Mouse (Mus musculus): Measurements from ENCODE around the gene Unc5b. TPM values are rescaled to one million over a fixed set of nuclear protein-coding genes. Genes with fewer than 3 reads are reported as not detected.

Unc5b gene
- polyA plus RNA-seq, 1 experiment from 2014 or later = 3.8 TPM

DNA sequence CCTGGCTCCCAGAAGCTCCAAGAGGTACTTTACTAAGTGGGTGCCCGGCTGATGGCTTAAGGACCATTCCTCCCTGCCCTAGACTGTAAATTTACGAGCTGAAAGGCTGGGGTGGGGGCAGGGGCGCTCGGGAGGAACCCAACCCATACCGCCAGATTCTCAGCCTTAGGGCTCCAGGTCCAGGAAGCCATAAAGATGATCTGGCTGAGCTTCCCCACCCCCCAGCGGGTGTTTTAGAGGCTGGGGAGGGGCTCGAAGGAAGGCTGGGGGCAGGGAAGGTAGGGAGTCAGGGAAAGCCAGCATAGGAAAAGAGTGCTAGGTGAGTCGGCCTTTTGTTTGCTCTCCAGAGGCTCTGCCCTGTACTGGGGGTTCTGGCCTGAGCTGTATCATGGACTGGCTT is 17.8 kb downstream of the Unc5b start:
- Histone ChIP-seq H3K9ac (replicated peaks; ENCODE audit: low read depth) (no peak overlapping the region), H3K27ac (ENCODE audit: low read length) (peak overlapping the region; percentile 43; the same call in 1 of the 2 replicates), H3K4me1 (ENCODE audit: insufficient read depth, low read depth, low read length) (peaks cover 31% of the 10 kb centered on the region; the same call in 1 of the 2 replicates), H3K27me3 (replicated peaks; ENCODE audit: insufficient read depth, low read length) (no peaks in the 10 kb centered on the region), H3K4me2 (replicated peaks; ENCODE audit: low read depth, low read length) (no peak overlapping the region), H3K4me3 (ENCODE audit: low read depth, low read length) (no peak overlapping the region), H3K36me3 (ENCODE audit: insufficient read depth, low read length) (no peaks in the 10 kb centered on the region), H3K9me3 (ENCODE audit: low read length) (no peaks in the 10 kb centered on the region)
- TF ChIP-seq CTCF (IDR thresholded peaks at IDR 0.05) (no peak), EP300 (IDR thresholded peaks at IDR 0.05) (no peak)
- ATAC-seq (no peak), DNase-seq (ENCODE audit: low spot score) (no peak)
- 21% methylated on average over 8 of the region's 8 CpGs for WGBS

DNA sequence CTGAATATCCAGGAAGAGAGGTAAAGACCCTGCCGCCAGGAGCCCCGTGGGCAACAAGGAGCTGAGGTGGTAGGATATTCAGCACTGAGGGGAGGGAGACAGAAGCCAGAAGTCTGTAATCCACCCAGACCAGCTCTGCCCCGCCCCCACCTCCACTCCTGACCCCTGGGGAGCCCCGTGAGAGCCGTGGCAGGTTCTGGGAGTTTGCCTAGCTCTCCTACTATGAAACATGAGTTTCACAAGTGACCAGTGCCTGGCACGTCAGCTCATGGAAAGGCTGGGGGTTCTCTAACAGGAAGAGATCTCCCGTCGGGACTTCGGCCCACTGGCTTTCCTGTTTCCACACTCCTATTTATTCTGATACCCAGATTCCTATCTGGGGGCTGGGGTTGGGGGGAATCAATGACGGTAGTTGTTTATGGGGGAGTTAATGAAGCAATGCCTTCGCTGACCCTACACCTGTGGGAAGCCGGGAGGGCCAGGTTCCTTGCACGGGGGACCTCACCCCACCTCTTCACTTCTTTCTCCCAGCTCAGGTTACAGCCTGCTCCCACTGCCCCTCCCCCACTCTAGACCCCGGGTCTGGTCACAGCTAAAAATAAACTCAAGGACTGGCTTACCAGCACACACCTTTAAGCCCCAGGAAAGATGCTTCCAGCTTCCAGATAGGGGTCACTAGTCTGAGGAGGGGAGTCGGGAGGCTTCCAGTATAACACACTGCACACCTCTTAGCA is 19.4 kb downstream of the Unc5b start:
- 0 out of 2 replicates have a peak, but pooled peaks have one; percentile 3 for TF ChIP-seq CTCF (IDR thresholded peaks at IDR 0.05)
- TF ChIP-seq EP300 (IDR thresholded peaks at IDR 0.05) = no peak
- no peaks in the 10 kb centered on the region for H3K27me3 ChIP-seq (replicated peaks; ENCODE audit: insufficient read depth, low read length)
- 0 out of 2 replicates have a peak overlapping the region, but pooled peaks have one; percentile 22 for H3K4me2 ChIP-seq (replicated peaks; ENCODE audit: low read depth, low read length)
- no peaks in the 10 kb centered on the region for H3K9me3 ChIP-seq (ENCODE audit: low read length)
- peak; percentile 54 for DNase-seq (ENCODE audit: low spot score)
- 10% methylated on average over 15 of the region's 15 CpGs for WGBS
- no peak overlapping the region for H3K9ac ChIP-seq (replicated peaks; ENCODE audit: low read depth)
- H3K36me3 ChIP-seq (ENCODE audit: insufficient read depth, low read length) = no peaks in the 10 kb centered on the region
- no peak overlapping the region for H3K4me3 ChIP-seq (ENCODE audit: low read depth, low read length)
- H3K27ac ChIP-seq (ENCODE audit: low read length) = no peak overlapping the region
- ATAC-seq = no peak
- peaks cover 31% of the 10 kb centered on the region; the same call in 1 of the 2 replicates for H3K4me1 ChIP-seq (ENCODE audit: insufficient read depth, low read depth, low read length)

DNA sequence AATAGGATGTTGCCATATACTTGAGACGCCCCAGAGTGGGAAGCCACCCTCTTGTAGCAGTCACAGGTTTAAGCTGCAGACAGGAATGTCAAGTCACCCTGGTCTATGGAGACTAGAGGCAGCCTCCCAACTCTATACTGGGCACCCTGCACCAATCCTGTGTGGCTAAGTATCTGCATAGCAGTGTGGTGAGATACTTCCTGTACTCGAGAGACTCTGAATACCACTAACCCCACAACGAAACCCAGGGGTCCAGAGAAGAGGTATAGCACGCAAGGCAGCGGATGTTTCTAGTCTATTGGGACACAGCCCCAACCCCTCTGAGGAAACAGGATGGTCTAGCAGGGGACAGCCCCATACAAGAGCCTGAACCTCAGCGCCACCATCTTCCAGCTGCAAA is 22.9 kb downstream of the Unc5b start:
- Histone ChIP-seq H3K4me1 (ENCODE audit: insufficient read depth, low read depth, low read length) (peaks cover 25% of the 10 kb centered on the region), H3K27ac (ENCODE audit: low read length) (peak overlapping the region; percentile 78), H3K27me3 (replicated peaks; ENCODE audit: insufficient read depth, low read length) (no peaks in the 10 kb centered on the region), H3K9ac (replicated peaks; ENCODE audit: low read depth) (no peak overlapping the region), H3K4me2 (replicated peaks; ENCODE audit: low read depth, low read length) (no peak overlapping the region), H3K36me3 (ENCODE audit: insufficient read depth, low read length) (no peaks in the 10 kb centered on the region), H3K4me3 (ENCODE audit: low read depth, low read length) (no peak overlapping the region), H3K9me3 (ENCODE audit: low read length) (no peaks in the 10 kb centered on the region)
- no peak for DNase-seq (ENCODE audit: low spot score)
- peak; percentile 28 for ATAC-seq
- no peak for TF ChIP-seq CTCF (IDR thresholded peaks at IDR 0.05)
- TF ChIP-seq EP300 (IDR thresholded peaks at IDR 0.05) = no peak
- WGBS = 33% methylated on average over 6 of the region's 6 CpGs

DNA sequence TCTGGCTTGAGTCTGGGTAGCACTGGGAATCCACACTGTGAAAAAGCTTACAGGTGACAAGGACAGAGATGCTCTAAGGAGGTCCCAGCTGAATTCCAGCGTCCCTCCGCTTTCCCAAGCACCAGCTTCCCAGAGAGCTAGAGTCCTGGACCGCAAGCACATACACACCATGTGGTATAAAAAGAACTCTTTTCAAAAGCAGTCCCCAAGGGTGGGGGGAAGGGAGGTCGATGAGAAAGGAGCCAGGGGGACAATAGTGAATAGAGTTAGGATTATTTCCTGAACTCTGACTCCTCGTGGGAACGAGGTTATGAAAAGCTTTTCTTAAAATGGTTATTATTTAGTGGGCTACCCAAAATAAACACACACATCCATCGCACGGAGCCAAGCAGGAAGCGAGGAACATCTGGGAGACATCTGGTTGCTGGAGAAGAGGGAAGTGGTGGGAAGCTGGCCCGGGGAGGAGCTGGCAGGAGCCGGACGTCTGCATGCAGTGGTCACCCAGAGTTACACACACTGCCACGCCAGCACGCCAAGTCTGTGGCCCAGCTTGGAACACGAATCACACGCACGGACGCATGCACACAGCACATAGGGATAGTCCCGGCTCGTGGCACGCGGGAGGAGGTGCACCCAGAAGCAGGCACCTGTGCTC is 23.7 kb downstream of the Unc5b start:
- H3K9ac ChIP-seq (replicated peaks; ENCODE audit: low read depth) = no peak overlapping the region
- TF ChIP-seq CTCF (IDR thresholded peaks at IDR 0.05) = no peak
- TF ChIP-seq EP300 (IDR thresholded peaks at IDR 0.05) = peak; percentile 77
- H3K36me3 ChIP-seq (ENCODE audit: insufficient read depth, low read length) = no peaks in the 10 kb centered on the region
- DNase-seq (ENCODE audit: low spot score) (peak; percentile 84), ATAC-seq (peak; percentile 87)
- 19% methylated on average over 22 of the region's 22 CpGs for WGBS
- H3K27ac ChIP-seq (ENCODE audit: low read length) = peak overlapping the region; percentile 78
- peaks cover 25% of the 10 kb centered on the region for H3K4me1 ChIP-seq (ENCODE audit: insufficient read depth, low read depth, low read length)
- no peaks in the 10 kb centered on the region for H3K9me3 ChIP-seq (ENCODE audit: low read length)
- no peaks in the 10 kb centered on the region for H3K27me3 ChIP-seq (replicated peaks; ENCODE audit: insufficient read depth, low read length)
- no peak overlapping the region for H3K4me3 ChIP-seq (ENCODE audit: low read depth, low read length)
- H3K4me2 ChIP-seq (replicated peaks; ENCODE audit: low read depth, low read length) = peak overlapping the region; percentile 20; the same call in 1 of the 2 replicates

DNA sequence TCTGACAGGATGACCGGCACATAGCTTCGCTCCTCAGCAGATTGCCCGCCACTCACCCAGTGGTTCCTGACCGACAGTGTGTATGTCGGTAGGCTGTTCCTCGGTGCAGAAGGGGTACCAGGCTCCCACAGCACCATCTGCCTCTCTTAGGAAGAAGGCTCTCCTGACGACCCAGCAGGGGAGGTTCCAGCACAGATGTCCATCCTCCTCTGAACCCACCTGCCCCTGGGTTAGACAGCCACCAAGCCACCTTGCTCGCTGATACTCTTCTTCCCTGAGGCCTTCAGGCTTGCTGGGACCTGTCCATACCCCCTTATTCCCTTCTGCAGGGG is 25.2 kb downstream of the Unc5b start:
- no peaks in the 10 kb centered on the region for H3K9me3 ChIP-seq (ENCODE audit: low read length)
- ATAC-seq (no peak), DNase-seq (ENCODE audit: low spot score) (no peak)
- no peak overlapping the region for H3K4me3 ChIP-seq (ENCODE audit: low read depth, low read length)
- H3K36me3 ChIP-seq (ENCODE audit: insufficient read depth, low read length) = no peaks in the 10 kb centered on the region
- 76% methylated on average over 7 of the region's 8 CpGs for WGBS
- no peaks in the 10 kb centered on the region for H3K27me3 ChIP-seq (replicated peaks; ENCODE audit: insufficient read depth, low read length)
- no peak overlapping the region for H3K27ac ChIP-seq (ENCODE audit: low read length)
- H3K4me1 ChIP-seq (ENCODE audit: insufficient read depth, low read depth, low read length) = peaks cover 19% of the 10 kb centered on the region
- no peak overlapping the region for H3K9ac ChIP-seq (replicated peaks; ENCODE audit: low read depth)
- no peak overlapping the region for H3K4me2 ChIP-seq (replicated peaks; ENCODE audit: low read depth, low read length)
- TF ChIP-seq CTCF (IDR thresholded peaks at IDR 0.05) (no peak), EP300 (IDR thresholded peaks at IDR 0.05) (no peak)

DNA sequence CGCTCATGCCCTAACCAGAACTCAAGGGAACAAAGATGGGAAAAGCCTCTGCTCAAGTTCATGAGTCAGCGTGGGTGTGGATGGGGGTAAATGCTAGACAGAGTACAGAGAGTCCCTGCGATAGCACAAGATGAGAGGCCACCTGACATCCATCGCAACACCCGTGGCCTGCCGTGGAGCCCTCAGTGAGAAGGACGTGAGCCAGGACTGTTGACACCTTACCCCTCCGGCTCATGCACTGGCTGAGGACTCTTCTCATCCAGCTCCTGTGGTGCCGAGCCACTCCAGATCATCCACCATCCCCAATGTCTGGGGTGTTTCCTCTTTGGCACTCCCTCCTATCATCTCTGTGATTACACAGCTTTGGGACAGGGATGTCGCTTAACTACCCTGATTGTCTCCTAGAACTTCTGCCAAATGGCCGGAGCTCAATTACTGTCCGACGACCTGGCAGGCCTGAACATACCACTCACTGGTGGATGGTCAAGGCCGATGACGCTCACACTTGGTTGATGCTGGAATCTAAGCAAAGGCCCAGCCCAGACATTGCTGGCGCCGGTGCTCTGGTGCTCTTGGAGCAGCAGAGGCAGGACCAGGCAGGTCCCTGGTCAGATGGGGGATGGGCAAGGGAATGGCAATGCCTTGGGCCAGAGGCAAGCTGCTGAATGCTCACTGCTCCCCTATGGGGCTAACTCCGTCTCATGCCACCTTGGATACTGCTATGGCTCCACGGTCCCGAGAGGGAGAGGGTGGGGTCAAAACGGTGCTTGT is 25.8 kb downstream of the Unc5b start:
- DNase-seq (ENCODE audit: low spot score) = no peak
- no peaks in the 10 kb centered on the region for H3K27me3 ChIP-seq (replicated peaks; ENCODE audit: insufficient read depth, low read length)
- no peaks in the 10 kb centered on the region for H3K9me3 ChIP-seq (ENCODE audit: low read length)
- H3K36me3 ChIP-seq (ENCODE audit: insufficient read depth, low read length) = no peaks in the 10 kb centered on the region
- H3K4me1 ChIP-seq (ENCODE audit: insufficient read depth, low read depth, low read length) = peaks cover 25% of the 10 kb centered on the region
- no peak overlapping the region for H3K4me3 ChIP-seq (ENCODE audit: low read depth, low read length)
- TF ChIP-seq EP300 (IDR thresholded peaks at IDR 0.05) (peak; percentile 12; the same call in 1 of the 2 replicates), CTCF (IDR thresholded peaks at IDR 0.05) (no peak)
- peak; percentile 11; the same call in 1 of the 2 replicates for ATAC-seq
- H3K9ac ChIP-seq (replicated peaks; ENCODE audit: low read depth) = no peak overlapping the region
- 57% methylated on average over 21 of the region's 21 CpGs for WGBS
- no peak overlapping the region for H3K27ac ChIP-seq (ENCODE audit: low read length)
- no peak overlapping the region for H3K4me2 ChIP-seq (replicated peaks; ENCODE audit: low read depth, low read length)

All from lung, postnatal 0 days (tissue).